Mouse (Mus musculus) bone marrow macrophage, adult 2 months (primary cell): Measurements from ENCODE around the gene Atp9a.

Experiments
- CTCF ChIP-seq: IDR thresholded peaks from 2 replicates; pipeline ENCODE4 v1.5.1; 2012; ENCODE audit warnings: low read depth, mild to moderate bottlenecking, low read length, moderate library complexity
- POLR2A ChIP-seq: IDR thresholded peaks from 2 replicates; pipeline ENCODE4 v1.6.1; 2012; ENCODE audit warnings: mild to moderate bottlenecking, low read depth, low read length, borderline replicate concordance

- TF ChIP-seq CTCF (no peak), POLR2A (no peak)
These were observed 14.2 kb downstream of the Atp9a start for GRCm38 (mm10) chr2:168728045-168728444.
